Mouse (Mus musculus) forebrain, embryonic 16.5 days (tissue): ENCODE measurements around the gene Gm49510. TPM values are rescaled to one million over a fixed set of nuclear protein-coding genes. Genes with fewer than 3 reads are reported as not detected.

Experiments
- ATAC-seq: fragments of 200-750 bp; cut with Nextera tagmentation; 2 replicates; pipeline ENCODE4 v1.8.0; 2017; ENCODE audit warnings: mild to moderate bottlenecking, moderate library complexity
- H3K27ac ChIP-seq: fragments of 300-500 bp; sonication (generic); 2 replicates; pipeline ENCODE4 v1.5.1; 2014; ENCODE audit warnings: low read length, control low read depth
- H3K27me3 ChIP-seq: fragments of 300-500 bp; sonication (generic); replicated peaks from 2 replicates; pipeline ENCODE4 v1.6.1; 2014; ENCODE audit warnings: low read length; ENCODE audit not compliant: control insufficient read depth, insufficient read depth
- H3K36me3 ChIP-seq: fragments of 300-500 bp; sonication (generic); 2 replicates; pipeline ENCODE4 v1.6.1; 2014; ENCODE audit not compliant: control insufficient read depth, insufficient read depth
- H3K4me1 ChIP-seq: fragments of 300-500 bp; sonication (generic); replicated peaks from 2 replicates; pipeline ENCODE4 v1.6.1; 2014; ENCODE audit warnings: low read length; ENCODE audit not compliant: control insufficient read depth, insufficient read depth
- H3K4me2 ChIP-seq: fragments of 300-500 bp; sonication (generic); 2 replicates; pipeline ENCODE4 v1.6.1; 2014; ENCODE audit warnings: mild to moderate bottlenecking, low read length, control low read depth
- H3K4me3 ChIP-seq: fragments of 300-500 bp; sonication (generic); replicated peaks from 2 replicates; pipeline ENCODE4 v1.5.1; 2014; ENCODE audit warnings: mild to moderate bottlenecking, low read length, control low read depth
- H3K9ac ChIP-seq: fragments of 300-500 bp; sonication (generic); replicated peaks from 2 replicates; pipeline ENCODE4 v1.6.1; 2014; ENCODE audit warnings: low read depth, low read length, control low read depth
- H3K9me3 ChIP-seq: fragments of 300-500 bp; sonication (generic); 2 replicates; pipeline ENCODE4 v1.6.1; 2016; ENCODE audit warnings: low read length; ENCODE audit not compliant: control insufficient read depth
- WGBS: fragments of 180-500 bp; shearing (Covaris S2); extraction: QIAGEN DNeasy Blood & Tissue Kit; methylation state at CpG from one replicate; pipeline ENCODE4 v1.1.7; 2014; 5-methylcytosine and 5-hydroxymethylcytosine counted together
- microRNA-seq: library from miRNA; unstranded; fragments of <30 nt; microRNA quantifications from one replicate; pipeline ENCODE4, GENCODE M21; 2017
- polyA plus RNA-seq: library from polyadenylated mRNA; unstranded; fragments of >200 nt; fragmentation: Nextera tagmentation; extraction: Ambion mirVana; gene quantifications from 2 replicates; pipeline ENCODE4 v1.2.1, GENCODE M21; 2015

Gene Gm49510
- polyA plus RNA-seq, 1 experiment from 2014 or later, result 0.19 TPM

DNA sequence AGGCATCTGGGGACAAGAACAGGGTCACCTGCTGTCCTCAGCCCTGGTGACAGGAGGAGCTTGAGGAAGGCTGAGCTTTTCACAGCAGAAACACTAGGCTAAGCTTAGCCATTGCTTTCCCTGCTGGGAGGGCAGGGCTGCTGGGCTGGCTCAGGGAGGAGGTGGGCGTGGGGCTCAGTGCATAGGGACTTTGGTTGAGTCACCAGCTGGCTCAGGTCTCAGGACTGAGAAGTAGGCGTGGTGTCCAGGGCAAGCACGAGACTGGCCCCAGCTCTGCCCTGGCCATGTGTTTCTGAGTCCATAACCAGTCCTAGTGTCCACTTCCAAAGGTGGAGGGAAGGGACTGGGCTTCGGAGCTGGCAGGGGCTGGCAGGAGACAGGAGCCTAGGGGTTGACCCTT lies 60.6 kb downstream of the Gm49510 start:
- Histone ChIP-seq H3K27me3 (no peaks in the 10 kb centered on the region), H3K4me2 (no peak overlapping the region), H3K27ac (no peak overlapping the region), H3K4me1 (no peaks in the 10 kb centered on the region), H3K9ac (no peak overlapping the region), H3K4me3 (no peak overlapping the region), H3K9me3 (no peaks in the 10 kb centered on the region), H3K36me3 (peaks cover 14% of the 10 kb centered on the region)
- ATAC-seq, result no peak
- 81% methylated on average over 4 of the region's 4 CpGs for WGBS

DNA sequence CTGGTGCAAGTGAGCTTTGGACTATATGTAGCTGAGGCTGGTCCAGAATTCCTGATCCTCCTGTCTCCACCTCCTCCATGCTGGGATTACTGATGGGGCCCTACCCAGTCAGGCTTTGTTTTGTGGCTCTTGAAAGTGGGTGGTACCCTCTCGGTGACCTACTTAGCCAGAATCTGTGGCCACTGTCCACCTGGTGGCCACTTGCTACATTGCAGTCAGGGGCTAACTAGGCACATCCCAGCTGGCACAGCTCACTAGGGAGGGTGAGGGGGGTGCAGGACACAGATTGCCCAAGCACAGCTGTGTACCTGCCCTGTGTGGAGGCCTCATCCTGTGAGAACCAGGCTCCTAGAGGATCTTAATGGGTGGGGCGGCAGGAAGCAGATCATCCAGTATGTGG lies 63.4 kb downstream of the Gm49510 start:
- ATAC-seq, result no peak
- whole genome bisulfite sequencing, result 28% methylated on average over 2 of the region's 2 CpGs
- Histone ChIP-seq H3K27ac (no peak overlapping the region), H3K4me1 (no peaks in the 10 kb centered on the region), H3K4me3 (no peak overlapping the region), H3K9me3 (no peaks in the 10 kb centered on the region), H3K4me2 (no peak overlapping the region), H3K27me3 (no peaks in the 10 kb centered on the region), H3K36me3 (peaks cover 23% of the 10 kb centered on the region), H3K9ac (no peak overlapping the region)

Small RNA genes lying within 50 kb of the gene (microRNA-seq; reads per million reads assigned to microRNA genes)
- not detected for gene Mir6955

Other genes with a start within 250 kb of the Gm49510 start
- 6.4 and 8.2 TPM in 2 replicates for gene Elfn2, start 180.9 kb upstream of the Gm49510 start, polyA plus RNA-seq
- 58.1 and 67.0 TPM in 2 replicates for gene Mfng, start 126.2 kb upstream of the Gm49510 start, polyA plus RNA-seq
- 1.3 and 1.4 TPM in 2 replicates for gene Card10, start 96.6 kb upstream of the Gm49510 start, polyA plus RNA-seq
- gene Cdc42ep1, start 57.0 kb upstream of the Gm49510 start, polyA plus RNA-seq, result 9.7 and 11.0 TPM in 2 replicates
- not detected in 2 replicates for gene Lgals2, start 44.1 kb upstream of the Gm49510 start, polyA plus RNA-seq
- 61.3 and 67.4 TPM in 2 replicates for gene Gga1, start 22.5 kb upstream of the Gm49510 start, polyA plus RNA-seq
- 4.9 and 6.0 TPM in 2 replicates for gene Sh3bp1, start 101 bp downstream of the Gm49510 start, polyA plus RNA-seq
- gene Pdxp, start 14.3 kb downstream of the Gm49510 start, polyA plus RNA-seq, result 96.4 and 102 TPM in 2 replicates
- 51.9 and 95.5 TPM in 2 replicates for gene Lgals1, start 27.1 kb downstream of the Gm49510 start, polyA plus RNA-seq
- 60.4 and 64.2 TPM in 2 replicates for gene Nol12, start 35.3 kb downstream of the Gm49510 start, polyA plus RNA-seq
- gene Triobp, start 48.1 kb downstream of the Gm49510 start, polyA plus RNA-seq, result 42.7 and 49.7 TPM in 2 replicates
- gene H1f0, start 128.8 kb downstream of the Gm49510 start, polyA plus RNA-seq, result 403 and 441 TPM in 2 replicates
- not detected in 2 replicates for gene Galr3, start 142.2 kb downstream of the Gm49510 start, polyA plus RNA-seq
- 54.9 and 58.1 TPM in 2 replicates for gene Ankrd54, start 163.2 kb downstream of the Gm49510 start, polyA plus RNA-seq
- 188 and 205 TPM in 2 replicates for gene Eif3l, start 175.5 kb downstream of the Gm49510 start, polyA plus RNA-seq
- gene Micall1, start 209.2 kb downstream of the Gm49510 start, polyA plus RNA-seq, result 8.2 and 10.0 TPM in 2 replicates
- 253 and 256 TPM in 2 replicates for gene Polr2f, start 241.3 kb downstream of the Gm49510 start, polyA plus RNA-seq
- gene 1700088E04Rik, start 241.6 kb downstream of the Gm49510 start, polyA plus RNA-seq, result 11.7 and 13.1 TPM in 2 replicates